Mouse (Mus musculus) liver, embryonic 11.5 days (tissue): Measurements from ENCODE around the gene Mxd4. TPM values are rescaled to one million over a fixed set of nuclear protein-coding genes. Genes with fewer than 3 reads are reported as not detected.

Source experiments
- ATAC-seq: fragments of 200-750 bp; cut with Nextera tagmentation; replicated peaks from 2 replicates; pipeline ENCODE4 v1.8.0; 2017; ENCODE audit warnings: moderate number of reproducible peaks, mild to moderate bottlenecking, moderate TSS enrichment, moderate library complexity; ENCODE audit not compliant: low FRiP score
- DNase-seq: peaks from one replicate; pipeline ENCODE4 v3.0.0-alpha.2; 2017; ENCODE audit warnings: low spot score
- H3K27ac ChIP-seq: fragments of 300-500 bp; sonication (generic); 2 replicates; pipeline ENCODE4 v1.5.1; 2014; ENCODE audit warnings: mild to moderate bottlenecking, low read depth, low read length, control low read depth
- H3K27me3 ChIP-seq: fragments of 300-500 bp; sonication (generic); replicated peaks from 2 replicates; pipeline ENCODE4 v1.6.1; 2014; ENCODE audit warnings: low read length, mixed read lengths; ENCODE audit not compliant: control insufficient read depth, insufficient read depth
- H3K36me3 ChIP-seq: fragments of 300-500 bp; sonication (generic); 2 replicates; pipeline ENCODE4 v1.6.1; 2014; ENCODE audit warnings: mild to moderate bottlenecking, low read length, moderate library complexity, mixed read lengths; ENCODE audit not compliant: control insufficient read depth, insufficient read depth
- H3K4me1 ChIP-seq: fragments of 300-500 bp; sonication (generic); replicated peaks from 2 replicates; pipeline ENCODE4 v1.6.1; 2014; ENCODE audit warnings: low read length, mixed read lengths; ENCODE audit not compliant: control insufficient read depth, insufficient read depth
- H3K4me2 ChIP-seq: fragments of 300-500 bp; sonication (generic); 2 replicates; pipeline ENCODE4 v1.6.1; 2014; ENCODE audit warnings: mild to moderate bottlenecking, control low read depth, moderate library complexity
- H3K4me3 ChIP-seq: fragments of 300-500 bp; sonication (generic); 2 replicates; pipeline ENCODE4 v1.5.1; 2014; ENCODE audit warnings: low read depth, low read length, control low read depth
- H3K9ac ChIP-seq: fragments of 300-500 bp; sonication (generic); 2 replicates; pipeline ENCODE4 v1.6.1; 2014; ENCODE audit warnings: low read depth, low read length, control low read depth
- H3K9me3 ChIP-seq: fragments of 300-500 bp; sonication (generic); 2 replicates; pipeline ENCODE4 v1.6.1; 2016; ENCODE audit warnings: low read length, inconsistent platforms, mixed read lengths; ENCODE audit not compliant: control insufficient read depth
- WGBS: fragments of 180-500 bp; shearing (Covaris S2); extraction: QIAGEN DNeasy Blood & Tissue Kit; methylation state at CpG from one replicate; pipeline ENCODE4 v1.1.7; 2014; 5-methylcytosine and 5-hydroxymethylcytosine counted together
- polyA plus RNA-seq: library from polyadenylated mRNA; unstranded; fragments of >200 nt; fragmentation: Nextera tagmentation; extraction: Ambion mirVana; gene quantifications from 2 replicates; pipeline ENCODE4 v1.2.1, GENCODE M21; 2014

Mxd4 gene
- polyA plus RNA-seq, 1 experiment from 2014 or later: 12.5 TPM

DNA sequence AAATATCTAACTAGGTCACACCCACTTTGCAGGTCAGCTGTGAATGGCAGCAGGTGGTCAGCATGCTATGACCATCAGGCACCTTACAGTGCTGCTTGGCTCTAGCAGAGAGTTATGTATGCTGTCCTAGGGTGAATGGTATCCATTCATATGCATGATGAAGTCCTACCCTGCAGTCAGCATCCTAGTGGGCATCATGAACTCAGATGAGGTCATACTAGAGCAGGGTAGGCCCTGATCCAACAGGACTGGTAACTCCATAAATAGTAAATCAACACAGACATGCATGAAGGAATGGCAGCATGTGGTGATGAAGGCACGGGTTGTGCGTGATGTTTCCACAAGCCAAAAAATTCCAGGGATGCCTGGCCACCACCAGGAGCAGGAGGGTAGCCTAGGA lies 18.3 kb upstream of the Mxd4 start:
- Histone ChIP-seq H3K9me3 (no peaks in the 10 kb centered on the region), H3K4me3 (no peak overlapping the region), H3K4me2 (no peak overlapping the region), H3K36me3 (no peaks in the 10 kb centered on the region), H3K27me3 (no peaks in the 10 kb centered on the region), H3K27ac (no peak overlapping the region), H3K9ac (no peak overlapping the region), H3K4me1 (peaks cover 3% of the 10 kb centered on the region; the same call in 1 of the 2 replicates)
- 30% methylated on average over 2 of the region's 2 CpGs for WGBS
- DNase-seq: no peak
- no peak for ATAC-seq

GRCm38 (mm10) chr5:34204911-34205310 lies 17.4 kb upstream of the Mxd4 start:
- H3K9ac ChIP-seq: no peak overlapping the region
- ATAC-seq (no peak), DNase-seq (no peak)
- H3K4me2 ChIP-seq: no peak overlapping the region
- H3K4me1 ChIP-seq: peaks cover 3% of the 10 kb centered on the region; the same call in 1 of the 2 replicates
- H3K27me3 ChIP-seq: no peaks in the 10 kb centered on the region
- H3K27ac ChIP-seq: no peak overlapping the region
- H3K4me3 ChIP-seq: no peak overlapping the region
- no peaks in the 10 kb centered on the region for H3K36me3 ChIP-seq
- H3K9me3 ChIP-seq: no peaks in the 10 kb centered on the region
- 74% methylated on average over 2 of the region's 2 CpGs for WGBS

DNA sequence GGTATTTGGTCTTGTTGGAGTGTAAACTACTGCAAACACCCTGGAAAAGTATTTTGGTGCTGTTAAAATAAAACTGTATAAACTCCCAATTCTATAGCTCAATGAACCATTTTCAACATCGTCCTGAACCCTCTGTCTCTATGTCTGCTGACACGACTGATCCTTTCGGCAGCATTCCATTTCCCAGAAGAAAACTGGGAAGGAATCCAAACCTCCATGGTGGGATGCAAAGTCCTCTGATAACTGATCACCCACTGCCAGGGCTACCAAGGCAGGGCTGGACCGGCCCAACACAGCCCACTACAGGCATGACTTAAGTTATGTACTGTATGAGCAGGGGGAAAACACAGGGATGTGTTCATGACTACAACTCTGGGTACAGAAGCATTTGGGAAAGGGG lies 14.5 kb upstream of the Mxd4 start:
- no peak for ATAC-seq
- Histone ChIP-seq H3K4me3 (no peak overlapping the region), H3K27ac (no peak overlapping the region), H3K9me3 (no peaks in the 10 kb centered on the region), H3K27me3 (no peaks in the 10 kb centered on the region), H3K36me3 (no peaks in the 10 kb centered on the region), H3K4me1 (peaks cover 3% of the 10 kb centered on the region; the same call in 1 of the 2 replicates), H3K4me2 (no peak overlapping the region), H3K9ac (no peak overlapping the region)
- DNase-seq: no peak
- 85% methylated on average over 4 of the region's 4 CpGs for WGBS

GRCm38 (mm10) chr5:34201396-34201795 lies 13.9 kb upstream of the Mxd4 start:
- H3K9me3 ChIP-seq: no peaks in the 10 kb centered on the region
- no peak overlapping the region for H3K27ac ChIP-seq
- no peak overlapping the region for H3K9ac ChIP-seq
- H3K4me2 ChIP-seq: no peak overlapping the region
- no peaks in the 10 kb centered on the region for H3K27me3 ChIP-seq
- peaks cover 3% of the 10 kb centered on the region; the same call in 1 of the 2 replicates for H3K4me1 ChIP-seq
- DNase-seq (no peak), ATAC-seq (no peak)
- H3K36me3 ChIP-seq: no peaks in the 10 kb centered on the region
- 58% methylated on average over 2 of the region's 2 CpGs for WGBS
- H3K4me3 ChIP-seq: no peak overlapping the region

DNA sequence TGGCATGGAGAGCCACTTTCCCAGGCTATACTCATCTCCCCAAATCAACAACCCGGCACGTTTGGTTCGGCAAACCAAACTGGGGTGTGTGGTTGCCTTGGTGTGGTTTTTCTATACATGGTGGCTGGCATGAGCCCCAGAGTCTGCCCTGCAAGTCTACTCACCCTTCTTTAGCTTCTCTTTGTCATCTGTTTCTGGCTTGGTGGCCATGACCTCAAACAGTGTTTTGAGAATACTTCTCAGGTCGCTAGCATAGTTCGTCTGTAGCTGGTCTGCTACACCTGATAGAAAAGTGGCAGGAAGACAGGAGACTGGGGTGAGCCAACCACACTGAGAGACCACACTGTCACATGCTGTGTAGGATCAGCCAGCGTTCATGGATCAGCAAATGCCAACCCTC lies 11.1 kb upstream of the Mxd4 start:
- Histone ChIP-seq H3K4me1 (no peaks in the 10 kb centered on the region), H3K27me3 (no peaks in the 10 kb centered on the region), H3K27ac (no peak overlapping the region), H3K4me3 (no peak overlapping the region), H3K36me3 (no peaks in the 10 kb centered on the region), H3K9me3 (no peaks in the 10 kb centered on the region), H3K4me2 (no peak overlapping the region), H3K9ac (no peak overlapping the region)
- no peak for ATAC-seq
- DNase-seq: no peak
- 80% methylated on average over 6 of the region's 6 CpGs for WGBS

- Histone ChIP-seq H3K27ac (no peak overlapping the region), H3K36me3 (no peaks in the 10 kb centered on the region), H3K4me1 (no peaks in the 10 kb centered on the region), H3K9me3 (no peaks in the 10 kb centered on the region), H3K4me3 (no peak overlapping the region), H3K27me3 (no peaks in the 10 kb centered on the region), H3K9ac (no peak overlapping the region), H3K4me2 (no peak overlapping the region)
- WGBS: 76% methylated on average over 4 of the region's 4 CpGs
- ATAC-seq: no peak
- no peak for DNase-seq
Observed at GRCm38 (mm10) chr5:34197243-34197642, 9.7 kb upstream of the Mxd4 start.

DNA sequence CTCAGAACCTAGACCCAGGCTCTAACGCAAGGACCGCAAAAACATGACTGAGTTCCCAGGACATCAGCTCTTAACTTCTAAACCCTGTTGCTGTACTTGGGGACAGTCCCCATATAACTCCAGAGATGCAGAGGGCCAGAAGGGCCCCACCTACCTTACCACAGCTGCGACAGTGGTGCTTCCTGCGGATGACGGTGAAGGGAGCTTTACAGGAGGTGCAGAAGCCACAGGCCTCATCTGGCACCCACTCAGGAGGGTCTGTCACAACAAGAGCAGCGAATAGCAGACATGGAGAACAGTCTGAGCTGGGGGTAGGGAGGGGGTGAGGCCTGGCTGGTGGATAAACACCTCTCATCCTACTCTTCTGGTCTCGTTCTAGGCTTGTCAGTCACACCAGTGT lies 8.9 kb upstream of the Mxd4 start:
- DNase-seq: no peak
- Histone ChIP-seq H3K27ac (no peak overlapping the region), H3K36me3 (no peaks in the 10 kb centered on the region), H3K4me3 (no peak overlapping the region), H3K4me1 (no peaks in the 10 kb centered on the region), H3K4me2 (no peak overlapping the region), H3K27me3 (no peaks in the 10 kb centered on the region), H3K9ac (no peak overlapping the region), H3K9me3 (no peaks in the 10 kb centered on the region)
- 66% methylated on average over 7 of the region's 7 CpGs for WGBS
- no peak for ATAC-seq

- no peak overlapping the region for H3K4me3 ChIP-seq
- no peaks in the 10 kb centered on the region for H3K36me3 ChIP-seq
- H3K27me3 ChIP-seq: no peaks in the 10 kb centered on the region
- ATAC-seq (no peak), DNase-seq (no peak)
- WGBS: 90% methylated on average over 12 of the region's 12 CpGs
- no peak overlapping the region for H3K27ac ChIP-seq
- no peaks in the 10 kb centered on the region for H3K9me3 ChIP-seq
- no peak overlapping the region for H3K9ac ChIP-seq
- H3K4me1 ChIP-seq: no peaks in the 10 kb centered on the region
- H3K4me2 ChIP-seq: no peak overlapping the region
Observed at GRCm38 (mm10) chr5:34195786-34196185, 8.3 kb upstream of the Mxd4 start.

GRCm38 (mm10) chr5:34194975-34195662 lies 7.6 kb upstream of the Mxd4 start:
- no peak for ATAC-seq
- Histone ChIP-seq H3K4me3 (no peak overlapping the region), H3K36me3 (no peaks in the 10 kb centered on the region), H3K9me3 (no peaks in the 10 kb centered on the region), H3K27ac (no peak overlapping the region), H3K4me2 (no peak overlapping the region), H3K4me1 (no peaks in the 10 kb centered on the region), H3K27me3 (no peaks in the 10 kb centered on the region), H3K9ac (no peak overlapping the region)
- DNase-seq: no peak
- 71% methylated on average over 6 of the region's 6 CpGs for WGBS
